Mouse (Mus musculus) G1E (cell line): ENCODE measurements around the gene Atp10b.

Experiments used
- CTCF ChIP-seq: IDR thresholded peaks from 2 replicates; pipeline ENCODE4 v1.5.1; 2012; ENCODE audit warnings: low read depth, low read length, inconsistent platforms, mixed read lengths
- GATA1 ChIP-seq: IDR thresholded peaks from 2 replicates; pipeline ENCODE4 v1.6.1; 2012; ENCODE audit warnings: borderline replicate concordance, low read length, inconsistent platforms, mixed read lengths
- POLR2AphosphoS5 ChIP-seq: IDR thresholded peaks from 2 replicates; pipeline ENCODE4 v1.6.1; 2012; ENCODE audit warnings: low read depth, low read length, inconsistent platforms; ENCODE audit not compliant: insufficient replicate concordance
- TAL1 ChIP-seq: conservative IDR thresholded peaks from 2 replicates; pipeline ENCODE4 v1.6.1; 2012; ENCODE audit warnings: low read depth, low read length, inconsistent platforms, mixed read lengths

GRCm38 (mm10) chr11:43144178-43144577, 5.5 kb upstream of the Atp10b start:
- TF ChIP-seq CTCF = no peak
- no peak for TF ChIP-seq GATA1
- no peak for TF ChIP-seq TAL1
- no peak for TF ChIP-seq POLR2AphosphoS5
